Mouse (Mus musculus) thymus, postnatal 0 days (tissue): ENCODE results near the gene Insyn1. TPM values are rescaled to one million over a fixed set of nuclear protein-coding genes. Genes with fewer than 3 reads are reported as not detected.
A peak's percentile ranks its signal among the peaks of the same experiment; 100 is the strongest.

ENCODE experiments used
- DNase-seq: peaks from one replicate; pipeline ENCODE4 v3.0.0-alpha.2; 2015; ENCODE audit warnings: low spot score
- polyA plus RNA-seq: library from polyadenylated mRNA; unstranded; fragments of >200 nt; fragmentation: Nextera tagmentation; extraction: Ambion mirVana; gene quantifications from 2 replicates; pipeline ENCODE4 v1.2.1, GENCODE M21; 2015

Insyn1 gene
- polyA plus RNA-seq, 1 experiment from 2014 or later: 0.60 TPM

GRCm38 (mm10) chr9:58473211-58473815 lies 15.1 kb upstream of the Insyn1 start:
- no peak for DNase-seq

- no peak for DNase-seq
Observed at GRCm38 (mm10) chr9:58487076-58487475, 1.3 kb upstream of the Insyn1 start.

- no peak for DNase-seq
Observed at GRCm38 (mm10) chr9:58489133-58489864, 896 bp downstream of the Insyn1 start.

GRCm38 (mm10) chr9:58489865-58490165 lies 1.4 kb downstream of the Insyn1 start:
- DNase-seq: no peak

- DNase-seq: no peak
Observed at GRCm38 (mm10) chr9:58490391-58490790, 2.0 kb downstream of the Insyn1 start.

- peak; percentile 13 for DNase-seq
Observed at GRCm38 (mm10) chr9:58495035-58495434, 6.6 kb downstream of the Insyn1 start.

GRCm38 (mm10) chr9:58496470-58497182 lies 8.2 kb downstream of the Insyn1 start:
- DNase-seq: peak; percentile 35

GRCm38 (mm10) chr9:58497942-58498341 lies 9.5 kb downstream of the Insyn1 start:
- DNase-seq: no peak

- no peak for DNase-seq
Observed at GRCm38 (mm10) chr9:58500946-58501345, 12.5 kb downstream of the Insyn1 start.

GRCm38 (mm10) chr9:58507216-58508005 lies 19.0 kb downstream of the Insyn1 start:
- DNase-seq: peak; percentile 83

- no peak for DNase-seq
Observed at GRCm38 (mm10) chr9:58510452-58510851, 22.0 kb downstream of the Insyn1 start.

- DNase-seq: no peak
Observed at GRCm38 (mm10) chr9:58513749-58514148, 25.3 kb downstream of the Insyn1 start.

- DNase-seq: no peak
Observed at GRCm38 (mm10) chr9:58516480-58516879, 28.1 kb downstream of the Insyn1 start.

- peak; percentile 45 for DNase-seq
Observed at GRCm38 (mm10) chr9:58517866-58518750, 29.7 kb downstream of the Insyn1 start.

- DNase-seq: no peak
Observed at GRCm38 (mm10) chr9:58519953-58520352, 31.6 kb downstream of the Insyn1 start.

GRCm38 (mm10) chr9:58520816-58521581 lies 32.6 kb downstream of the Insyn1 start:
- DNase-seq: no peak

GRCm38 (mm10) chr9:58521883-58522423 lies 33.5 kb downstream of the Insyn1 start:
- no peak for DNase-seq

- DNase-seq: no peak
Observed at GRCm38 (mm10) chr9:58525108-58525507, 36.7 kb downstream of the Insyn1 start.

- DNase-seq: no peak
Observed at GRCm38 (mm10) chr9:58527841-58528240, 39.4 kb downstream of the Insyn1 start.

- DNase-seq: no peak
Observed at GRCm38 (mm10) chr9:58530407-58530806, 42.0 kb downstream of the Insyn1 start.
